Comparison of ENCODE assay signal across 7 mouse cellular contexts in genomic region chr4:151988014-151988341, GRCm38 (mm10). TPM values are rescaled to one million over a fixed set of nuclear protein-coding genes. Genes with fewer than 3 reads are reported as not detected.
DNase-seq lines count a peak whose midpoint lies in the region; ATAC-seq lines count a peak whose summit lies in the region.

No protein-coding gene starts in this region.

- H3K27me3 ChIP-seq in lung, embryonic 16.5 days (ENCODE audit: control insufficient read depth, insufficient read depth, low read depth, low read length): no peaks in the 10 kb centered on the region
- no peaks in the 10 kb centered on the region for H3K27me3 ChIP-seq in embryonic facial prominence, embryonic 15.5 days
- H3K27me3 ChIP-seq in limb, embryonic 10.5 days (ENCODE audit: low read depth, poor library complexity, severe bottlenecking): no peaks in the 10 kb centered on the region
- no peaks in the 10 kb centered on the region for H3K27me3 ChIP-seq in stomach, embryonic 14.5 days (ENCODE audit: control insufficient read depth, insufficient read depth, low read length)

- H3K36me3 ChIP-seq in lung, embryonic 16.5 days (ENCODE audit: control insufficient read depth, insufficient read depth, low read length): peaks cover 31% of the 10 kb centered on the region
- H3K36me3 ChIP-seq in embryonic facial prominence, embryonic 15.5 days: peaks cover 44% of the 10 kb centered on the region
- H3K36me3 ChIP-seq in limb, embryonic 10.5 days: peaks cover 72% of the 10 kb centered on the region
- H3K36me3 ChIP-seq in stomach, embryonic 14.5 days (ENCODE audit: control insufficient read depth, insufficient read depth, low read length): peaks cover 29% of the 10 kb centered on the region

- peak overlapping the region; percentile 92 for H3K4me3 ChIP-seq in lung, embryonic 16.5 days (ENCODE audit: low read length)
- H3K4me3 ChIP-seq in embryonic facial prominence, embryonic 15.5 days (replicated peaks): peak overlapping the region; percentile 65
- peak overlapping the region; percentile 89 for H3K4me3 ChIP-seq in limb, embryonic 10.5 days
- H3K4me3 ChIP-seq in stomach, embryonic 14.5 days (ENCODE audit: low read depth, low read length): peak overlapping the region; percentile 85

- no peaks in the 10 kb centered on the region for H3K9me3 ChIP-seq in lung, embryonic 16.5 days (ENCODE audit: control insufficient read depth, low read length)
- H3K9me3 ChIP-seq in embryonic facial prominence, embryonic 15.5 days (replicated peaks): no peaks in the 10 kb centered on the region
- H3K9me3 ChIP-seq in limb, embryonic 10.5 days (replicated peaks): no peaks in the 10 kb centered on the region
- H3K9me3 ChIP-seq in stomach, embryonic 14.5 days (ENCODE audit: control insufficient read depth, low read depth, low read length): no peaks in the 10 kb centered on the region

- H3K9ac ChIP-seq in lung, embryonic 16.5 days (ENCODE audit: low read length): peak overlapping the region; percentile 94
- H3K9ac ChIP-seq in embryonic facial prominence, embryonic 15.5 days: peak overlapping the region; percentile 91
- peak overlapping the region; percentile 92 for H3K9ac ChIP-seq in stomach, embryonic 14.5 days (replicated peaks; ENCODE audit: low read depth, low read length)

- WGBS in lung, embryonic 16.5 days: 18% methylated on average over 10 of the region's 10 CpGs
- 18% methylated on average over 10 of the region's 10 CpGs for WGBS in embryonic facial prominence, embryonic 15.5 days
- 31% methylated on average over 10 of the region's 10 CpGs for WGBS in limb, embryonic 10.5 days
- 21% methylated on average over 10 of the region's 10 CpGs for WGBS in stomach, embryonic 14.5 days

- ATAC-seq in lung, embryonic 16.5 days (ENCODE audit: low read depth): no peak
- no peak for ATAC-seq in embryonic facial prominence, embryonic 15.5 days (ENCODE audit: insufficient number of reproducible peaks, low FRiP score, low TSS enrichment, low read depth)
- ATAC-seq in stomach, embryonic 14.5 days (ENCODE audit: insufficient number of reproducible peaks, insufficient read depth, low FRiP score, low read depth): no peak
- no peak for ATAC-seq in activated CD4-positive, CD25-positive, alpha-beta regulatory T cell, adult 4 months
- no peak for ATAC-seq in megakaryocyte-erythroid progenitor cell, adult 5-6 weeks (replicated peaks; ENCODE audit: low FRiP score, low TSS enrichment, poor library complexity, severe bottlenecking)

- H3K4me2 ChIP-seq in lung, embryonic 16.5 days (ENCODE audit: low read depth, low read length): peak overlapping the region; percentile 86
- peak overlapping the region; percentile 81 for H3K4me2 ChIP-seq in embryonic facial prominence, embryonic 15.5 days (replicated peaks)
- H3K4me2 ChIP-seq in stomach, embryonic 14.5 days (replicated peaks; ENCODE audit: low read depth, low read length): peak overlapping the region; percentile 87

- H3K27ac ChIP-seq in lung, embryonic 16.5 days (ENCODE audit: low read length): peak overlapping the region; percentile 81
- peak overlapping the region; percentile 88 for H3K27ac ChIP-seq in embryonic facial prominence, embryonic 15.5 days (replicated peaks)
- peak overlapping the region; percentile 95 for H3K27ac ChIP-seq in limb, embryonic 10.5 days
- H3K27ac ChIP-seq in stomach, embryonic 14.5 days (ENCODE audit: low read length): peak overlapping the region; percentile 80

- no peak for DNase-seq in lung, postnatal 36 days
- DNase-seq in limb, embryonic 10.5 days (ENCODE audit: low spot score): no peak

- H3K4me1 ChIP-seq in lung, embryonic 16.5 days (replicated peaks; ENCODE audit: control insufficient read depth, insufficient read depth, low read length): peaks cover 15% of the 10 kb centered on the region
- H3K4me1 ChIP-seq in embryonic facial prominence, embryonic 15.5 days: peaks cover 43% of the 10 kb centered on the region
- H3K4me1 ChIP-seq in limb, embryonic 10.5 days: peaks cover 53% of the 10 kb centered on the region
- peaks cover 21% of the 10 kb centered on the region; the same call in 1 of the 2 replicates for H3K4me1 ChIP-seq in stomach, embryonic 14.5 days (ENCODE audit: control insufficient read depth, insufficient read depth, low read length)

RNA-seq across cellular contexts. Expression of gene Thap3, which starts 0.8 kb away (rescaled TPM):
- polyA plus RNA-seq in lung, embryonic 16.5 days (2015; fragmentation: Nextera tagmentation; extraction: Ambion mirVana): 37.5 and 43.9 TPM in 2 replicates
- 53.8 and 60.4 TPM in 2 replicates for polyA plus RNA-seq in embryonic facial prominence, embryonic 15.5 days (2015; fragmentation: Nextera tagmentation; extraction: Ambion mirVana)
- polyA plus RNA-seq in limb, embryonic 10.5 days (2016; fragmentation: Nextera tagmentation; extraction: Ambion mirVana): 36.0 and 43.1 TPM in 2 replicates
- 35.6 and 38.2 TPM in 2 replicates for polyA plus RNA-seq in stomach, embryonic 14.5 days (2014; fragmentation: Nextera tagmentation; extraction: Ambion mirVana)
- 100 to 1,000 TPM in 1 of 2 experiments, 10 to 100 TPM in 1; 89.8 to 107 TPM for polyA plus RNA-seq in activated CD4-positive, CD25-positive, alpha-beta regulatory T cell, adult 4 months (2017; shearing (Covaris generic))
- 2.1 and 7.3 TPM in 2 replicates for total RNA-seq in megakaryocyte-erythroid progenitor cell, adult 5-6 weeks (2014; fragmentation: Nextera tagmentation)
- 1.4 and 9.6 TPM in 2 replicates for total RNA-seq in megakaryocyte-erythroid progenitor cell, adult 5-6 weeks (2017)

RNA-seq across cellular contexts. Expression of gene Phf13, which starts 8.1 kb away (rescaled TPM):
- polyA plus RNA-seq in lung, embryonic 16.5 days (2015; fragmentation: Nextera tagmentation; extraction: Ambion mirVana): 25.1 and 26.8 TPM in 2 replicates
- polyA plus RNA-seq in embryonic facial prominence, embryonic 15.5 days (2015; fragmentation: Nextera tagmentation; extraction: Ambion mirVana): 34.6 and 35.1 TPM in 2 replicates
- polyA plus RNA-seq in limb, embryonic 10.5 days (2016; fragmentation: Nextera tagmentation; extraction: Ambion mirVana): 26.9 and 33.4 TPM in 2 replicates
- 22.7 and 22.8 TPM in 2 replicates for polyA plus RNA-seq in stomach, embryonic 14.5 days (2014; fragmentation: Nextera tagmentation; extraction: Ambion mirVana)
- polyA plus RNA-seq in activated CD4-positive, CD25-positive, alpha-beta regulatory T cell, adult 4 months (2017; shearing (Covaris generic)): 1 to 10 TPM; 2.3 to 3.0 TPM
- 0.15 and 0.52 TPM in 2 replicates for total RNA-seq in megakaryocyte-erythroid progenitor cell, adult 5-6 weeks (2014; fragmentation: Nextera tagmentation)
- total RNA-seq in megakaryocyte-erythroid progenitor cell, adult 5-6 weeks (2017): 0.09 and 1.5 TPM in 2 replicates

RNA-seq across cellular contexts. Expression of gene Klhl21, which starts 20.6 kb away (rescaled TPM):
- 10.9 and 12.3 TPM in 2 replicates for polyA plus RNA-seq in lung, embryonic 16.5 days (2015; fragmentation: Nextera tagmentation; extraction: Ambion mirVana)
- polyA plus RNA-seq in embryonic facial prominence, embryonic 15.5 days (2015; fragmentation: Nextera tagmentation; extraction: Ambion mirVana): 18.8 TPM in 2 replicates
- 9.7 and 10.6 TPM in 2 replicates for polyA plus RNA-seq in limb, embryonic 10.5 days (2016; fragmentation: Nextera tagmentation; extraction: Ambion mirVana)
- 5.8 and 7.3 TPM in 2 replicates for polyA plus RNA-seq in stomach, embryonic 14.5 days (2014; fragmentation: Nextera tagmentation; extraction: Ambion mirVana)
- polyA plus RNA-seq in activated CD4-positive, CD25-positive, alpha-beta regulatory T cell, adult 4 months (2017; shearing (Covaris generic)): 1 to 10 TPM; 2.2 to 4.2 TPM
- 7.0 and 7.6 TPM in 2 replicates for total RNA-seq in megakaryocyte-erythroid progenitor cell, adult 5-6 weeks (2014; fragmentation: Nextera tagmentation)
- 5.1 and 8.3 TPM in 2 replicates for total RNA-seq in megakaryocyte-erythroid progenitor cell, adult 5-6 weeks (2017)

RNA-seq across cellular contexts. Expression of gene Zbtb48, which starts 39.5 kb away (rescaled TPM):
- 17.5 and 20.6 TPM in 2 replicates for polyA plus RNA-seq in lung, embryonic 16.5 days (2015; fragmentation: Nextera tagmentation; extraction: Ambion mirVana)
- polyA plus RNA-seq in embryonic facial prominence, embryonic 15.5 days (2015; fragmentation: Nextera tagmentation; extraction: Ambion mirVana): 20.6 TPM in 2 replicates
- 24.5 and 26.5 TPM in 2 replicates for polyA plus RNA-seq in limb, embryonic 10.5 days (2016; fragmentation: Nextera tagmentation; extraction: Ambion mirVana)
- polyA plus RNA-seq in stomach, embryonic 14.5 days (2014; fragmentation: Nextera tagmentation; extraction: Ambion mirVana): 18.0 and 21.8 TPM in 2 replicates
- polyA plus RNA-seq in activated CD4-positive, CD25-positive, alpha-beta regulatory T cell, adult 4 months (2017; shearing (Covaris generic)): 10 to 100 TPM; 14.1 to 22.0 TPM
- total RNA-seq in megakaryocyte-erythroid progenitor cell, adult 5-6 weeks (2014; fragmentation: Nextera tagmentation): 6.6 and 27.2 TPM in 2 replicates
- total RNA-seq in megakaryocyte-erythroid progenitor cell, adult 5-6 weeks (2017): 7.0 and 10.6 TPM in 2 replicates

RNA-seq across cellular contexts. Expression of gene Tas1r1, which starts 50.4 kb away (rescaled TPM):
- polyA plus RNA-seq in lung, embryonic 16.5 days (2015; fragmentation: Nextera tagmentation; extraction: Ambion mirVana): 0.59 and 0.74 TPM in 2 replicates
- 1.2 TPM in 2 replicates for polyA plus RNA-seq in embryonic facial prominence, embryonic 15.5 days (2015; fragmentation: Nextera tagmentation; extraction: Ambion mirVana)
- 0.35 and 0.65 TPM in 2 replicates for polyA plus RNA-seq in limb, embryonic 10.5 days (2016; fragmentation: Nextera tagmentation; extraction: Ambion mirVana)
- polyA plus RNA-seq in stomach, embryonic 14.5 days (2014; fragmentation: Nextera tagmentation; extraction: Ambion mirVana): 0.30 and 0.34 TPM in 2 replicates
- not detected for polyA plus RNA-seq in activated CD4-positive, CD25-positive, alpha-beta regulatory T cell, adult 4 months (2017; shearing (Covaris generic))
- total RNA-seq in megakaryocyte-erythroid progenitor cell, adult 5-6 weeks (2014; fragmentation: Nextera tagmentation): 0.74 TPM in 1 of 2 replicates, not detected in the other
- 0.88 TPM in 1 of 2 replicates, not detected in the other for total RNA-seq in megakaryocyte-erythroid progenitor cell, adult 5-6 weeks (2017)
